In genomic region chr5:107087829-107088808, GRCm38 (mm10) we compare ENCODE assay signal across 9 mouse cellular contexts.
DNase-seq lines count a peak whose midpoint lies in the region; ATAC-seq lines count a peak whose summit lies in the region.
"Had no signal": no experiment of that assay in that cellular context is flagged by ENCODE, and none has a peak within 500 bp of the region (broad histone marks: within the 10 kb centered on the region; RNA-seq: fewer than 3 reads in every experiment).

No protein-coding gene starts in this region.

- H3K27ac ChIP-seq in embryonic facial prominence, embryonic 15.5 days (replicated peaks) = peak overlapping the region; percentile 78
- H3K27ac ChIP-seq in heart, embryonic 12.5 days (ENCODE audit: poor library complexity, severe bottlenecking) = peak overlapping the region; percentile 82
- H3K27ac ChIP-seq in limb, embryonic 15.5 days = peak overlapping the region; percentile 84
- peak overlapping the region; percentile 75 for H3K27ac ChIP-seq in neural tube, embryonic 15.5 days (replicated peaks)

- WGBS in embryonic facial prominence, embryonic 15.5 days = 10% methylated on average over 12 of the region's 12 CpGs
- WGBS in heart, embryonic 12.5 days = 23% methylated on average over 12 of the region's 12 CpGs
- WGBS in limb, embryonic 15.5 days = 16% methylated on average over 12 of the region's 12 CpGs
- 39% methylated on average over 12 of the region's 12 CpGs for WGBS in neural tube, embryonic 15.5 days

- no peak overlapping the region for H3K9ac ChIP-seq in embryonic facial prominence, embryonic 15.5 days
- H3K9ac ChIP-seq in heart, embryonic 12.5 days = no peak overlapping the region
- H3K9ac ChIP-seq in limb, embryonic 15.5 days = no peak overlapping the region
- no peak overlapping the region for H3K9ac ChIP-seq in neural tube, embryonic 15.5 days (replicated peaks)

- H3K9me3 ChIP-seq in embryonic facial prominence, embryonic 15.5 days (replicated peaks) = no peaks in the 10 kb centered on the region
- no peaks in the 10 kb centered on the region for H3K9me3 ChIP-seq in heart, embryonic 12.5 days (replicated peaks)
- H3K9me3 ChIP-seq in limb, embryonic 15.5 days = no peaks in the 10 kb centered on the region
- H3K9me3 ChIP-seq in neural tube, embryonic 15.5 days (replicated peaks) = no peaks in the 10 kb centered on the region
- H3K9me3 ChIP-seq: megakaryocyte, embryonic 14.5 days had no signal

- H3K4me3 ChIP-seq in embryonic facial prominence, embryonic 15.5 days (replicated peaks) = 0 out of 2 replicates have a peak overlapping the region, but pooled peaks have one; percentile 4
- no peak overlapping the region for H3K4me3 ChIP-seq in heart, embryonic 12.5 days
- H3K4me3 ChIP-seq in limb, embryonic 15.5 days = no peak overlapping the region
- H3K4me3 ChIP-seq in neural tube, embryonic 15.5 days (replicated peaks) = no peak overlapping the region
- H3K4me3 ChIP-seq: megakaryocyte, embryonic 14.5 days had no signal

- peak; percentile 80 for ATAC-seq in embryonic facial prominence, embryonic 15.5 days (ENCODE audit: insufficient number of reproducible peaks, low FRiP score, low TSS enrichment, low read depth)
- ATAC-seq in heart, embryonic 12.5 days (ENCODE audit: insufficient number of reproducible peaks, low FRiP score) = peak; percentile 83
- ATAC-seq in limb, embryonic 15.5 days (ENCODE audit: insufficient number of reproducible peaks, low FRiP score, low TSS enrichment, low read depth) = peak; percentile 80; the same call in 1 of the 2 replicates
- ATAC-seq in neural tube, embryonic 15.5 days (ENCODE audit: low FRiP score) = peak; percentile 73

- H3K4me2 ChIP-seq in embryonic facial prominence, embryonic 15.5 days (replicated peaks) = peak overlapping the region; percentile 32; the same call in 1 of the 2 replicates
- peak overlapping the region; percentile 5 for H3K4me2 ChIP-seq in heart, embryonic 12.5 days
- peak overlapping the region; percentile 22; the same call in 1 of the 2 replicates for H3K4me2 ChIP-seq in limb, embryonic 15.5 days
- peak overlapping the region; percentile 36 for H3K4me2 ChIP-seq in neural tube, embryonic 15.5 days

- H3K4me1 ChIP-seq in embryonic facial prominence, embryonic 15.5 days = peaks cover 30% of the 10 kb centered on the region
- peaks cover 30% of the 10 kb centered on the region for H3K4me1 ChIP-seq in heart, embryonic 12.5 days (replicated peaks)
- peaks cover 39% of the 10 kb centered on the region for H3K4me1 ChIP-seq in limb, embryonic 15.5 days
- peaks cover 10% of the 10 kb centered on the region for H3K4me1 ChIP-seq in neural tube, embryonic 15.5 days

- peak; percentile 24 to 42 for DNase-seq in left cerebral cortex, adult 18-20 months (ENCODE audit: low spot score in 2 of 2)
- DNase-seq in left cerebral cortex, adult 11 months (ENCODE audit: low spot score) = no peak
- peak; percentile 66 to 83 for DNase-seq in kidney, adult 8-10 months
- no peak for DNase-seq in thymus, postnatal 36 days

- no peaks in the 10 kb centered on the region for H3K27me3 ChIP-seq in embryonic facial prominence, embryonic 15.5 days
- no peaks in the 10 kb centered on the region for H3K27me3 ChIP-seq in heart, embryonic 12.5 days (replicated peaks)
- H3K27me3 ChIP-seq in limb, embryonic 15.5 days = peaks cover 4% of the 10 kb centered on the region
- no peaks in the 10 kb centered on the region for H3K27me3 ChIP-seq in neural tube, embryonic 15.5 days (replicated peaks)

- no peaks in the 10 kb centered on the region for H3K36me3 ChIP-seq in embryonic facial prominence, embryonic 15.5 days
- H3K36me3 ChIP-seq in heart, embryonic 12.5 days = no peaks in the 10 kb centered on the region
- H3K36me3 ChIP-seq in limb, embryonic 15.5 days = no peaks in the 10 kb centered on the region
- H3K36me3 ChIP-seq in neural tube, embryonic 15.5 days = no peaks in the 10 kb centered on the region

Comparison
In these comparisons a context has a peak if more than half of its experiments do, and no peak if none do; other contexts are left out.
1. DNase-seq: peak in left cerebral cortex, adult 18-20 months (2 of 2) and kidney, adult 8-10 months (2 of 2); none in left cerebral cortex, adult 11 months (single experiment) and thymus, postnatal 36 days (0 of 2).
2. Peak in every context shown above with its lines, with median percentiles within 50 percentile points of each other: ATAC-seq, H3K27ac ChIP-seq and H3K4me2 ChIP-seq.